Mouse (Mus musculus): ENCODE data around the gene Rprm. TPM values are rescaled to one million over a fixed set of nuclear protein-coding genes. Genes with fewer than 3 reads are reported as not detected.

The Rprm gene
- polyA plus RNA-seq, 1 experiment from 2014 or later = 83.9 TPM

GRCm38 (mm10) chr2:54062421-54062820 is 22.9 kb downstream of the Rprm start:
- no peak for ATAC-seq (ENCODE audit: low FRiP score)
- Histone ChIP-seq H3K36me3 (replicated peaks) (no peaks in the 10 kb centered on the region), H3K4me1 (peaks cover 3% of the 10 kb centered on the region; the same call in 1 of the 2 replicates), H3K4me3 (replicated peaks) (no peak overlapping the region), H3K9ac (no peak overlapping the region), H3K4me2 (no peak overlapping the region), H3K27ac (no peak overlapping the region), H3K27me3 (no peaks in the 10 kb centered on the region), H3K9me3 (no peaks in the 10 kb centered on the region)
- WGBS = 38% methylated on average over 1 of the region's 1 CpGs

DNA sequence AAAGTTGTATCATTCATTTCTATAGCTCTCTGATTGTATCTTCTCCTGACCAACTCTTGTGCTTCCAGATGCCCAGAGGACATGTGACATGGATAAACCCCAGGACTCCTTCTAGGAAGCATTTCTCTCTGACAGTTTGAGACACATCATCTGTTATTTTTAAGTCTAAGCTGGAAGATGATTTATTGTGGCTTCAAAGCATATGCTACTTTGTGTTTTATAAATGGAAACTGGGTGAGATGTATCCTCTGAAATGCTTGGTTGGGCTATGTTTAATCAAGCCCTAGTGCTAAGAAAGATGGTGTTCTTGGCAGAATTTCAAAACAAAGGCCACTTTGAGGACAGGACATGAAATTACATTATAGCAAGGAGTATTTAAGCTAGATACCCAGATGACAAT is 24.3 kb downstream of the Rprm start:
- no peak for ATAC-seq (ENCODE audit: low FRiP score)
- H3K27me3 ChIP-seq = no peaks in the 10 kb centered on the region
- no peaks in the 10 kb centered on the region for H3K9me3 ChIP-seq
- H3K4me1 ChIP-seq = peaks cover 3% of the 10 kb centered on the region; the same call in 1 of the 2 replicates
- no peak overlapping the region for H3K9ac ChIP-seq
- no peak overlapping the region for H3K4me3 ChIP-seq (replicated peaks)
- no peak overlapping the region for H3K27ac ChIP-seq
- H3K36me3 ChIP-seq (replicated peaks) = no peaks in the 10 kb centered on the region
- H3K4me2 ChIP-seq = no peak overlapping the region
